Mouse (Mus musculus) CD4-positive, CD25-positive, alpha-beta regulatory T cell (primary cell): ENCODE results near the gene Smpd3. TPM values are rescaled to one million over a fixed set of nuclear protein-coding genes. Genes with fewer than 3 reads are reported as not detected.

Source experiments
- polyA plus RNA-seq: library from polyadenylated mRNA; unstranded; fragments of 100-300 nt; shearing (Covaris generic); gene quantifications from one replicate; pipeline ENCODE4 v1.2.1, GENCODE M21; 2017

The Smpd3 gene
- 0.06 TPM for polyA plus RNA-seq

GRCm38 (mm10) chr8:106337852-106338521 is at the start of gene Smpd3:
Smpd3 (minus strand) TSS chr8:106337988.

GRCm38 (mm10) chr8:106210821-106211345 is 126.9 kb downstream of the Smpd3 start, which contains the start of the genes Slc7a6os and Prmt7:
Slc7a6os (minus strand) TSS chr8:106210935.
Prmt7 (plus strand) TSS chr8:106210936.

Other genes with a start within 250 kb of the Smpd3 start
- gene Esrp2, start 201.0 kb downstream of the Smpd3 start, polyA plus RNA-seq = 1.2 TPM
- 9.0 TPM for gene Pla2g15, start 187.6 kb downstream of the Smpd3 start, polyA plus RNA-seq
- 35.5 TPM for gene Slc7a6, start 169.1 kb downstream of the Smpd3 start, polyA plus RNA-seq
- gene Slc7a6os, start 127.1 kb downstream of the Smpd3 start, polyA plus RNA-seq = 67.0 TPM
- gene Prmt7, start 127.1 kb downstream of the Smpd3 start, polyA plus RNA-seq = 44.5 TPM
- 7.9 TPM for gene Zfp90, start 77.3 kb upstream of the Smpd3 start, polyA plus RNA-seq
- not detected for gene 6030452D12Rik, start 162.5 kb upstream of the Smpd3 start, polyA plus RNA-seq
- not detected for gene Cdh3, start 172.9 kb upstream of the Smpd3 start, polyA plus RNA-seq
- gene Gm10073, start 235.5 kb upstream of the Smpd3 start, polyA plus RNA-seq = 7.6 TPM